Mouse (Mus musculus) stomach, postnatal 0 days (tissue): ENCODE data around the gene Rnf41.

Source experiments
- CTCF ChIP-seq: IDR thresholded peaks from 2 replicates; pipeline ENCODE4 v1.5.1; 2016; ENCODE audit warnings: antibody characterized with exemption, low read depth, mild to moderate bottlenecking, moderate library complexity
- EP300 ChIP-seq: optimal IDR thresholded peaks from 2 replicates; pipeline ENCODE3; 2016; ENCODE audit warnings: antibody characterized with exemption

DNA sequence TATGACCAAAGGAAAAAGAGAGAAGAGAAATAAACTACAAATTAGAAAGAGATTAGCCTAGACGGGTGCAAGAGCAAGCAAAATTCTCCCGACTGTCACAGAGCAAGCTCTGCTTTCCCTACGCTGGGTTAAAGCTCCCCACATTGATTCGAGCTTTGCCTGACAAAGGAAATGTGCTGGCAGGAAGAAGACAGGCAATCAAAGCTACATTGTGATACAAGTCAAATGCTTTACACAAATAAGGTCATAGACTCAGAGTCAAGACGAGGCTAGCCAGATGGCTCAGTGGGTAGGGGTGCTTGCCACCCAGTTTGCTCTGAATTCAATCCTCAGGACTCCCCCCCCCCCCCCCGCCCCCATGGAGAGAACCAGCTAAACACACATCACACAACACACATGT, 41.4 kb upstream of the Rnf41 start:
- TF ChIP-seq EP300 (no peak), CTCF (no peak)
